Mouse (Mus musculus) hindbrain, postnatal 0 days (tissue): Measurements from ENCODE around the gene Uba1. TPM values are rescaled to one million over a fixed set of nuclear protein-coding genes. Genes with fewer than 3 reads are reported as not detected.

Experiments
- ATAC-seq: fragments of 200-750 bp; cut with Nextera tagmentation; 2 replicates; pipeline ENCODE4 v1.8.0; 2017; ENCODE audit warnings: mild to moderate bottlenecking, moderate TSS enrichment, moderate library complexity
- DNase-seq: peaks from one replicate; pipeline ENCODE4 v3.0.0-alpha.2; 2015; ENCODE audit warnings: low spot score
- H3K27ac ChIP-seq: fragments of 300-500 bp; sonication (generic); 2 replicates; pipeline ENCODE4 v1.5.1; 2014; ENCODE audit warnings: mild to moderate bottlenecking
- H3K27me3 ChIP-seq: fragments of 300-500 bp; sonication (generic); 2 replicates; pipeline ENCODE4 v1.6.1; 2014; ENCODE audit warnings: low read length, mixed read lengths; ENCODE audit not compliant: insufficient read depth
- H3K36me3 ChIP-seq: fragments of 300-500 bp; sonication (generic); 2 replicates; pipeline ENCODE4 v1.6.1; 2014; ENCODE audit warnings: low read length, mixed read lengths; ENCODE audit not compliant: insufficient read depth
- H3K4me1 ChIP-seq: fragments of 300-500 bp; sonication (generic); 2 replicates; pipeline ENCODE4 v1.6.1; 2014; ENCODE audit warnings: antibody characterized with exemption, low read length, mixed read lengths; ENCODE audit not compliant: insufficient read depth
- H3K4me2 ChIP-seq: fragments of 300-500 bp; sonication (generic); 2 replicates; pipeline ENCODE4 v1.6.1; 2014; ENCODE audit warnings: low read depth, mild to moderate bottlenecking, low read length, moderate library complexity, mixed read lengths
- H3K4me3 ChIP-seq: fragments of 300-500 bp; sonication (generic); 2 replicates; pipeline ENCODE4 v1.5.1; 2014; ENCODE audit warnings: low read length
- H3K9ac ChIP-seq: fragments of 300-500 bp; sonication (generic); replicated peaks from 2 replicates; pipeline ENCODE4 v1.6.1; 2014; ENCODE audit warnings: mild to moderate bottlenecking, low read length, moderate library complexity, mixed read lengths
- H3K9me3 ChIP-seq: fragments of 300-500 bp; sonication (generic); 2 replicates; pipeline ENCODE4 v1.6.1; 2016; ENCODE audit warnings: low read length, mixed read lengths
- CTCF ChIP-seq: IDR thresholded peaks from 2 replicates; pipeline ENCODE4 v1.5.1; 2016; ENCODE audit warnings: antibody characterized with exemption, control low read depth, low read depth
- WGBS: fragments of 180-500 bp; shearing (Covaris S2); extraction: QIAGEN DNeasy Blood & Tissue Kit; methylation state at CpG from one replicate; pipeline ENCODE4 v1.1.7; 2014; 5-methylcytosine and 5-hydroxymethylcytosine counted together
- polyA plus RNA-seq: library from polyadenylated mRNA; unstranded; fragments of >200 nt; fragmentation: Nextera tagmentation; extraction: Ambion mirVana; gene quantifications from 2 replicates; pipeline ENCODE4 v1.2.1, GENCODE M21; 2015
- total RNA-seq: library from RNA; depleted of rRNA; stranded (reverse); fragments of >200 nt; gene quantifications from 2 replicates; pipeline ENCODE4 v1.2.3, GENCODE M21; 2014; rRNA removed

Gene Uba1
- total RNA-seq (594 and 667 TPM in 2 replicates), polyA plus RNA-seq (225 and 243 TPM in 2 replicates)

DNA sequence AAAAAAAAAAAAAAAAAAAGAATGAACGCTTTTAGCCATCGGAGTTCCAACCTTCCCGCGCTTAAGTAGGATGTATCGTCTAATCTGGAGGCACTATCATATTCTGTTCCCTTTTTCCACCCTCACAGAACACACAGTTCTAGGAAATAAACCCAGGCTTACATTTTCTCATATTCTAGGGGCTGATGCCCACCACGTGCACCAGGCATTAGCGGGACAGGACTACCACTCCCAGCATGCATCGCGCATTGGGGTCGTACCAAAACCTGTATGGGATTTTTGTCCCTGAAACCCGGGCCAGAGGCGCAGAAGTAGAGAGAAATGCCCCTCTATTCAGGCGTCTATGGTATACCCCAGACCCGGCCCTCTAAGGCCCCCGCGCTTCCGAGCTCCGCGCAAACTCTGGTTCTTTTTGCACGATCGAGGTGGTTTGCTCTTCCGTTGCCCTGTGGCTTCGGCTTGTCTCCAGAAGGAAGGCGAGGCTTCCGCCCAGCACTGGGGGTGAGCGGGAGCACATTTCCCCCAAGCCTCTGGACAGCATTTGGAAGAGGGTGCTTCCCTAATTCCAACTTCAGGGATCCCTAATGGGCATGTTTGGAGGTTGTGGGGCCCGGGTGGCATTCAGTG lies at the start of gene Uba1:
Gene Uba1 (plus strand): TSS at position 301 of the 627 bp plus-strand sequence.
- H3K27ac ChIP-seq: peak within 1 kb of the TSS; percentile 26; the same call in 1 of the 2 replicates
- 30% methylated on average over 27 of the region's 27 CpGs for WGBS
- H3K36me3 ChIP-seq: no peaks in the 10 kb centered on the region
- no peak for TF ChIP-seq CTCF
- H3K4me3 ChIP-seq: peak within 1 kb of the TSS; percentile 44
- H3K4me1 ChIP-seq: no peaks in the 10 kb centered on the region
- peak within 1 kb of the TSS; percentile 71 for H3K4me2 ChIP-seq
- H3K27me3 ChIP-seq: no peaks in the 10 kb centered on the region
- peak; percentile 87 for ATAC-seq
- peak; percentile 89 for DNase-seq
- H3K9me3 ChIP-seq: no peaks in the 10 kb centered on the region
- 0 out of 2 replicates have a peak within 1 kb of the TSS, but pooled peaks have one; percentile 30 for H3K9ac ChIP-seq

DNA sequence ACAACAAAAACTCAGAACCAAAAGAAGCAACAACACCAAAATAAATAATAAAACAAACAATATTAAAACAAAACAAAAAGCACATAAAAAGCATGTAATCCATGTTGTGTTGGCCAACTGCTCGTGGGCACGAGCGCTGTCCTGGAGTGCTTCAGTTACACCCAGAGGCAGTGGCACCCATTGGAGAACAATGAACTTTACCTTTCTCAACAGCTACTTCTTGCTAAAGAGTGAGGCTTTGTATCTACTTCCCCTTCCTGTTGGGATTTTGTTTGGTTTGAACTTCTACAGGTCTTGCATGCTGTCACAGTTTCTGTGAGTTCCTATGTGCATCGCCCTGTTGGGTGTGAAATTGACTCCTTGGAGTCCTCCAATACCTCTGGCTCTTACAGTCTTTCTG lies 49.6 kb upstream of the Uba1 start:
- Histone ChIP-seq H3K9me3 (no peaks in the 10 kb centered on the region), H3K27ac (no peak overlapping the region), H3K27me3 (no peaks in the 10 kb centered on the region), H3K36me3 (no peaks in the 10 kb centered on the region), H3K9ac (no peak overlapping the region), H3K4me2 (no peak overlapping the region), H3K4me3 (no peak overlapping the region), H3K4me1 (no peaks in the 10 kb centered on the region)
- DNase-seq: no peak
- no peak for ATAC-seq
- 82% methylated on average over 4 of the region's 4 CpGs for WGBS
- no peak for TF ChIP-seq CTCF

DNA sequence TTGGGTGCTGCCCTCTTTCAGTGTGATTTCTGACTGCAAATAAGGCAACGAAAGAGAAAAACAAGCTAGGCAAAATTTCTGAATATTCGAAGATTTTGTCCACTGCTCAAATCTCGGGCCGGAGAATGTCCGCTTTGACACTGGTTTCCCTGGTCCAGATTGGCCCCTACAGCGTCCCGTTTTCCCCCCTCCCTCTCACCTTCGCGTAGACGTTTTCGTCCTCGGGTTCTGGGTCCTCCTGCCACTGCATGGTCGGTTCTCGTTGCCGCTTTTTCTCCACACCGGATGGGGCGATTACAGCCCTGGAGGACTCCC lies 41.3 kb upstream of the Uba1 start:
- ATAC-seq (peak; percentile 61), DNase-seq (no peak)

DNA sequence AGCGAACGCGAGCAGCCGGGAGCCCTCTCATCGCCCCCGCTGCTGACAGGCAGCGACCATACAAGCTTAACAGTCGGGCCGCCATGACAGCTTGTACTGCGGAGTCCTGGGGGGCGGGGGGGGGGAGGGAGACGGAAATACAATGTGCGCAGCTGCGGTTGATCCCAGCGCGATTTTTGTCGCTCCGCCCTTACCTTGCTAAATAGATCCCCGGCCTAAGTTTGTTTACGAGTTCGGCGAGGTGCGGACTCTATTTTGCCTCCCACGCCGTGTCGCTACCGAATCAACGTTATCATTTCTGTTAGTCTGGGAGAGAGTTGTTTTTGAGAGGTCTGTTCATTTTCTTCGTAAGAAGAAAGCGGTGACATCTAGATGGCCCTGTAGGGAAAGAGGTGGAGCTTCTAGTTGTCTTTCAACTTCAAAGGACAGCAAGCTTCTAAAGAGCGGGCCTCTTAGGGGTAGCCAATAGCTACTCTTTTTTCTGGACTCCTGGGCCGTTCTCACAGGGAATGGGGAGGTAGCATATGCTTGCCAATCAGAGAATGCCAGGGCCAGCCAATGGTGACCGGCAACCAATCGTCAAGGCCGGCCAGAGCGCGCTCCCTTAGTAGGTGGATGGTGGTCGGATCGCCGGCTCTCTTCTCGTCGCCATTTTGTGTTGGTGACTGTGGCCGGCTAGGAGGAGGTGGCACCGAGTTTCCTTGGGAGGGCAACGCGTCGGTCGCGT lies 40.8 kb upstream of the Uba1 start, which contains the start of the genes Rbm10 and Ndufb11:
Gene Rbm10 (plus strand): TSS at position 328 of the 727 bp plus-strand sequence.
Gene Ndufb11 (minus strand): TSS at position 444 of the 727 bp plus-strand sequence.
- 0 out of 2 replicates have a peak, but pooled peaks cover 4% of the 10 kb centered on the region for H3K4me1 ChIP-seq
- DNase-seq (peak; percentile 85), ATAC-seq (peak; percentile 97)
- H3K4me3 ChIP-seq: peak within 1 kb of the TSS; percentile 56
- TF ChIP-seq CTCF: no peak
- H3K9me3 ChIP-seq: no peaks in the 10 kb centered on the region
- no peaks in the 10 kb centered on the region for H3K36me3 ChIP-seq
- no peaks in the 10 kb centered on the region for H3K27me3 ChIP-seq
- peak within 1 kb of the TSS; percentile 60 for H3K4me2 ChIP-seq
- peak within 1 kb of the TSS; percentile 61 for H3K9ac ChIP-seq
- 28% methylated on average over 45 of the region's 49 CpGs for WGBS
- H3K27ac ChIP-seq: peak within 1 kb of the TSS; percentile 85

More for the DNA sequence above, 41.3 kb upstream of the Uba1 start:
- H3K27me3 ChIP-seq: no peaks in the 10 kb centered on the region
- WGBS: 29% methylated on average over 17 of the region's 17 CpGs
- H3K4me3 ChIP-seq: peak overlapping the region; percentile 56
- H3K9me3 ChIP-seq: no peaks in the 10 kb centered on the region
- no peak for TF ChIP-seq CTCF
- H3K4me1 ChIP-seq: 0 out of 2 replicates have a peak, but pooled peaks cover 4% of the 10 kb centered on the region
- peak overlapping the region; percentile 51 for H3K4me2 ChIP-seq
- H3K9ac ChIP-seq: peak overlapping the region; percentile 61
- H3K27ac ChIP-seq: peak overlapping the region; percentile 85
- H3K36me3 ChIP-seq: no peaks in the 10 kb centered on the region

DNA sequence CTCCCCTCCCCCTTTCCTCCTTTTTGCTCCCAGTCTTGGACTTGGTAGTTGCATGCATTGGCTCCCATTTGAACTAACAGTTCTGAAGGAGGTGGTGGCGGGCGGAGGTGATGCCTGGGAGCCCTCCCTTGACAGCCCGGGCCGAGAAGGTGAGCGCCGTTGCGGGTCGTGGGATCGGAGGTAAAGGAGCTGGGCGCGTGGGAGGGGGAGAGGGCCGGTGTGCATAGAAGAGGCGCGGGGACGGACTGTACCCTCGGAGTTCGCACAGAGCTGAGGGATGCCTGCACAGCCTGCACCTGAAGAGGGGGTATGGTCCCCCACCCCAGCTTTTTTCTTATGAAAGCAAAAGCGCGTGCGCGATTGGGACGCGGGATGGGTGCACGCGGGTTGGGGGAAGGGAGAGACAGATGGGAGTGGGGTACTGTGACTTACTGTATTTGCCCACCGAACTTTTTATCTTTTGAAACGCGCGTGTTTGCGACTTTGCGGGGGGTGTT lies 40.2 kb upstream of the Uba1 start:
- no peak for TF ChIP-seq CTCF
- ATAC-seq (peak; percentile 54), DNase-seq (peak; percentile 68)
- WGBS: 30% methylated on average over 31 of the region's 31 CpGs
- Histone ChIP-seq H3K27me3 (no peaks in the 10 kb centered on the region), H3K4me2 (peak overlapping the region; percentile 60), H3K27ac (peak overlapping the region; percentile 85), H3K36me3 (no peaks in the 10 kb centered on the region), H3K9ac (peak overlapping the region; percentile 61), H3K4me3 (peak overlapping the region; percentile 56), H3K4me1 (0 out of 2 replicates have a peak, but pooled peaks cover 4% of the 10 kb centered on the region), H3K9me3 (no peaks in the 10 kb centered on the region)

DNA sequence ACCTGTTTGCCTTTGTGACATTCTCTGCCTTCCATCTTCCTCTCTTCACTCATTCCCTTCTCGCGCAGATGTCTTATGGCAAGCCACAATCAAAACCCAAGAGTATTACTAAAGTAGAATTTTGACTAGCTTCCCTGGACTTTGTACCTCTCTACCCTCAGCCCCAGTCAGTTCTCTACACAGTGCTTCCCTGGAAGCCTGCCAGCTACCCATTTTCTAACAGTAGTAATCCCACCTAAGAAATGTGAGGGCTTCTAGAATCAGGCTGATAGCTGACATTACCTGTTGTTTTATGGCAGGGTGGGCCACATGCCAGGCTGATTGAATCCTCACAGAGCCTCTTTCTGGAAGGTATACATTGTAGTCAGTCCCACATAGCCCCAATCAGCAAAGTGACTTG lies 20.0 kb upstream of the Uba1 start:
- Histone ChIP-seq H3K9me3 (no peaks in the 10 kb centered on the region), H3K4me3 (no peak overlapping the region), H3K36me3 (peaks cover 13% of the 10 kb centered on the region; the same call in 1 of the 2 replicates), H3K4me1 (no peaks in the 10 kb centered on the region), H3K27ac (no peak overlapping the region), H3K4me2 (no peak overlapping the region), H3K9ac (no peak overlapping the region), H3K27me3 (no peaks in the 10 kb centered on the region)
- 96% methylated on average over 2 of the region's 2 CpGs for WGBS
- DNase-seq (no peak), ATAC-seq (no peak)
- no peak for TF ChIP-seq CTCF
